Mouse (Mus musculus): ENCODE measurements around the gene Tecpr2.

Gene Tecpr2

DNA sequence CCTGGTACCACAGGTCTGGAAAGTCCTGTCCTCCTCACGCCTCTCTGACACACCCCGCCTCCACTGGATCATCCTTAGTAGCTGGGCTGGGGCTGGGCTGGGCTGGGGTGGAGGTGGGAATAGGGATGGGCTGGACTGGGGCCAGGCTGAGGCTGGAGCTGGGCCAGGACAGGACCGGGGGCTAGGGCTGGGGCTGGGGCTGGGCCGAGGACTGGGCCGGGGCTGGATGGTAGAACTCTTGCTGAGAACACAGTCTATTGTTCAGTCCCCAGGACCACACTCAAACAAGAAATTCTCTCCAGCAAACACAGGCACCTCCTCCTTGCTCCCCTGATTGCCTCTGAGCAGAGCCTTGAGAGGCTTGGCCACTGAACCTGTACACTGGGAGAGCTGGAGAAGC, 117.3 kb downstream of the Tecpr2 start:
- DNase-seq (ENCODE audit: low read depth, low spot score): no peak

DNA sequence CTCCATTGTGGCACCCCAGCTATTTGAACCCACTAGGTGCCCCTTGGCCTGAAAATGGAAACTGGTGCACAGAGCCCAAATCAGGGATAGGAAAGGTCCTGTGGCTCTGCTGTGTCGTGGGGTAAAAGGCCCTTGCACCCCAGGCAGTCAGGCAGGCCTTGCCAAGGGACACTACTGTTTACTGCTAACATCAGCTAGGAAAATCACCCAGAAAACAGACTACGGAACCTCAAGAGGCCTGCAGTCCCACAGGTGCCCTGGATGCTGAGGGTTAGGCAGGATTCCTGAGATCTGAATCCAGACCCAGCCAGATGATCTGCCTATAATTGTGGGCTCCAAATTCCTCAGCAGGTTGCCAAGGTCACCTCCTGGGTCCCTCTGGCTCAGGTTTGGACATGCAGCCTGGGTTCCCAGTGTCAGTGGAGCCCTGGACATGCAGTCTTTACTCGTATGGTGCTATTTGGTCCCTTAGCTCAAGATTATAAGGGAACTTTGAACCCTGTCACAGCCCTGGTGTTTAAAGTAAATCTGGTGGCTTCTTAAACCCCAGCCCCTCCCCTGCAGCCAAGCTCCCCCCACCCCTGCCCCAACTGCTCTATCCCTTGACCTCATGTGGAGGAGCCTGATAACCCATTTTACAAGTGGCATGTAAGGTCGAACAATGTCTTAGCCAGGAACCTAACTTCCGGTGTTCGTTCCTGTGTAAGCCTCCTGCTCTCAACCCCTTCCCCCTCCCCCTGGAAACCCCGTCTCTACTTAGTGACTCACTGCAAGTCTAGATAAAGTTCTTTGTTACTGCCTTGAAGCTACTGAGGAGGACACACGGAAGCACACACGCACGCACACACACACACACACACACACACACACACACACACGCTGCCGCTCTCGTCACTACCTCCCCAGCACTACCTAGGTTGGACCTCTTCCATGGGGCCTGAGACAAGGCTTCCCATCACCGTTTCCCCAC, 118.4 kb downstream of the Tecpr2 start:
- no peak for DNase-seq (ENCODE audit: low read depth, low spot score)

DNA sequence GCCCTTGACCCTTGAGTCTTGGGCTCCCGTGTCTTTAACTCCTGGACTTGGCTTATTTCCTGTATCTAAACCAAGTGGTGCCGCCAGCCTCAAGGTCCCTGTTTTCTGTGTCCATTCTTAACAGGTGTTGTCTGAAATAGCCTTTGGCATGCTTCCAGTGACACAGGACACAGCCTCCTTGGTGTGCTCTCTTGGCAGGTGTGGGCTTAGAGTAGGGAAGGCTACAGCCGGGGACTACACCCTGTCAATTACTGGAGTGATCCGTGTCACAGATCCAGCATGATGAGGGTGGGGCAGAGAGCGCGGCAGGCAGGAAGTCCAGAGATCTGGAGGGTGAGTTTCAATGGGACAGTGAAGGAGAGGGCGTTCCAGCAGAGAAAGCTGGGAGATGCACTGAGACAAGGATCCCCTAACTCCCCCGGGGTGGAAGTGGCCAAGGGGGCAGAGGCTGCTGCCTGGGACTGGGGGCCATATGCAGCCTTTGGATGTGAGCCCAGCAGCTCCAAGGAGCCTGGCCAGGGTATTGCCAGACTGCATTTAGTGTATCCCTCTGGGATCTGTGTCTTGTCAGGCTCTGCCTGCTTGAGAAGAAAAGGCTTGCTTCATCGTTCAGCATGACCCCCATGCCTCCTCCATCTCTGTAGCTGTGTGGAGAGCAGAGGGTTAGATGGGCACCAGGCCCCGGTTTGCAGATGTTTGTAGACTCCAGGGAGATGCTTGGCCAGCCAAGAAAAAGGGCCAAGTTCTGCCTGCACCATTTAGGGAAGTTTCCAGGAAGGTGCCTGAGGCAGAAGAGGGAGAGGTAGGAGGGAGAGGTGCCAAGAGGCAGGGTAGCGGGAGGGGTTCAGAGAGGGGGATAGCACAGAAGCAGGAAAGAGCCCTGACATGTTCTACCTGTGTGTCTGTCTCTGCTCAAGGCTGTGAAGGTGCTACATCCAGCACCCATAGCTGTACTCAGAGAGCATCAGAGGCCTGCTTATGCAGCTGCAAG, 119.7 kb downstream of the Tecpr2 start:
- no peak for DNase-seq (ENCODE audit: low read depth, low spot score)

DNA sequence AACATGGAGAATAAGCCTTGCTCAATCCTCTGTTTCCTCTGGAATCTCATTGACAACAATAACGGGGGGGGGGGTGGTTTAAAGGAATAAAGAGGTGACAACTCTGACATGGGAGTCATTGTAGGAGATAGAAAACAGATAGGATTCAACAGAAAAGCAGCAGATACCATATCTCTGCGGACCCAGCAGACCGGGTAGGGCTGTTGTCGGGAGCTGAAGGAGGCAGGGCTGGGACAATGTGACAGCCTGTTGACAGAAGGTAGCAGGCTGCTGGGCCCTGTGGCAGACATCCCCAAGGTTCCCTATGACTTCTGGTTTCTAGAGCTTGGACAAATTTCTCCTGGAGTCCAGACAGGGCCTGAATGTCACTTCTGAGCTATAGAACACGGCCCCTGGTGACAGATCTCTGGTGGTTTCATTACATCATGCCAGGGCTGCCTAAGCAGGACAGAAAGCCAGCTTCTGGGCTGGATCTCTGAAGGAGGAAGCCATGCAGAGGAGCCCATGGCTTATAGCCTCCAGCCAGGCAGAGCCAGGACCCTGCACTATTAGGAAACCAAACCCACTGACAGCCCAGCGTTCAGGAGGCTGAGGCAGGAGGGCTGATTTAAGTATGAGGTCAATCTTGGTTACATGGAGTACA, 120.7 kb downstream of the Tecpr2 start:
- DNase-seq (ENCODE audit: low read depth, low spot score): no peak

DNA sequence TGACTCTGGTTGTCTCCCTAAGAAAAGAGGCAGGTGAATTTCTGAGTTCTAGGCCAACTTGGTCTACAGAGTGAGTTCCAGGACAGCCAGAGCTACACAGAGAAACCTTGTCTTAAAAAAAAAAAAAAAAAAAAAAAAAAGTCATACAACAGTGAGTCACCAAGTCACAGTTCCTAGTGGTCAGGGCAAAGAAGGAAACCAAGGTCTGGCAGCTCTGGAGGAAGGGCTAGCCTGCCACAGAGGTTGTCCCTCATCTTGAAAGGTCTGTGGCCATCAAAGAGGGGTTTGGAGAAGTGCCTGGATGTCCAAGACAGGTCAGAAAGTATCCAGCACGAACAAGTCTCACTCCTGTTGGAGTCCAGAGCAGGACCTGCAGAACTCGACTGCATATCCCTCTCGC, 127.7 kb downstream of the Tecpr2 start:
- no peak for DNase-seq (ENCODE audit: low read depth, low spot score)

DNA sequence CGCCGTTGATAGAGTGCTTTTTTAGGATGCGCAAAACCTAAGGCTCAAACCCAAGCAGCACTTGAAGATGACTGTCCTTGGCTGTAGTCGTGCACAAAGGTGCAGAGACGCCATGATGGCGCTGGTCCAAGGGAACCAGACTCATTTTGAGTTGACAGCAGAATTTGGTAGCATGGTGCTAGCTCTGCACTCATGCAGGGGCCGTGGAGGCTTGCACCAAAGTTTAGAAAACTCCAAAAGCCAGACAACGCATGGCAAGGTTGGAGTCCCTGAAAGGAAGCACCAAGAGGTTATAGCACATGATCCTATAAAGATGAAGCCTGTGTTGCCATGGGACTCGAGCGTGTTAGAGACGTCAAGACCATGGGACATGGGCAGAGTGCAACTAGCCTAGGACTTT, 129.0 kb downstream of the Tecpr2 start:
- no peak for DNase-seq (ENCODE audit: low read depth, low spot score)

DNA sequence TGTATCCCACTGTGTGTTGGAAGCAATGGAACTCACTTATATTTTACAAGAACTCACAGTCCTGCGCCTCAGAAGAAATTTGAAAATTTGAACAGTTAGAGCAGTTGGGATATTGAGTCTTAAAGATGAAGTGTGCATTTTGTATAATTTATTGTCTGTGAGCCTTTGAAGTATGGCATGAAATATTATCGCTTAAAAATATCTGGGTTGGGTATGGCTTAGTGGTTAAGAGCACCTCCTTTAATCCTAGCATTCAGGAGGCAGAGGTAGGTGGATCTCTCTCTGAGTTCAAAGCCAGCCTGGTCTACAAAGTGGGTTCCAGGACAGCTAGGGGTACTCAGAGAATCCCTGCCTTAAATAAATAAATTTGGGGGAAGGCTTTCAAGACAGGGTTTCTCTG, 130.0 kb downstream of the Tecpr2 start:
- no peak for DNase-seq (ENCODE audit: low read depth, low spot score)

DNA sequence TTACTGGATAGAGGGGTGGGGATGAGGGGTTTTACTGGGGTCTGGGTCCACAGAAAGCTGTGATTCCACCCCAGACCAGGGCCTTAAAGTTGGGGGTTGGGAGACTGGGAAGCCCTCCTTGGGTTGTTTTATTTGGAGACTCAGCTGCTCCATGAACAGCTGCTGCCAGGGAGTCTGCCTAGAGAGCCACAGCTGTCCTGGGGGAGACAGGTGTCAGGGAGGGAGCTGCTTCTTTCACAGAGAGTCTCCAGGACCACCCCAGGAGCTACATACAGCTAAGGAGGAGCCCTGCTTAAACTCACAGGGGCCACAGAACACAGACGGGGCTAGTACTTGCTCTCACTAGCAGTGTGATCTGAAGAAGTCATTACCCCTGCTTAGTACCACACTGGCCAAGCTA, 132.1 kb downstream of the Tecpr2 start:
- DNase-seq (ENCODE audit: low read depth, low spot score): peak; percentile 30

DNA sequence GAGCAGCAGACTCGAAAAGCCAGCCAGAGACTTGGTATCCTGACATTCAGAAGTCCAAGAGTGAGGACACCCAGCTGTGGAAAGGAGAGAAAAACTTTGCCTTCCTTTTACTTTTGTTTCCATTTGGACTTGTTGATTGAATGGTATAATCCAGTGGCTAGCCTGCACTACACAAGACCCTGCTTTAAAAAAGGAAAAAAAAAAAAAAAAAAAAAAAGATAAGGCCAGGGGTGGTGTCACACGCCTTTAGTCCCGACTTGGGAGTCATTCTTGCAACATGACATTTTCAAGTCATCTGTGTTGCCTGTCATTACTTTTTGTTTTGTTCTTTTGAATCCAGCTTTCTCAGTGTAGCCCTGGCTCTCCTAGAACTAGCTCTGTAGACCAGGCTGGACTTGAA, 132.5 kb downstream of the Tecpr2 start:
- DNase-seq (ENCODE audit: low read depth, low spot score): no peak
